Mouse (Mus musculus) brain, adult 2 months (tissue): ENCODE data around the gene Ndst2.
A peak's percentile ranks its signal among the peaks of the same experiment; 100 is the strongest.

Experiments
- DNase-seq: peaks from one replicate; pipeline ENCODE4 v3.0.0; 2011; ENCODE audit warnings: low read depth, low spot score

Ndst2 gene

GRCm38 (mm10) chr14:20700362-20700761 lies 34.0 kb downstream of the Ndst2 start:
- DNase-seq = no peak

GRCm38 (mm10) chr14:20698515-20698914 lies 35.8 kb downstream of the Ndst2 start:
- no peak for DNase-seq

GRCm38 (mm10) chr14:20696986-20697385 lies 37.4 kb downstream of the Ndst2 start:
- DNase-seq = peak; percentile 92

GRCm38 (mm10) chr14:20695761-20696520 lies 38.4 kb downstream of the Ndst2 start:
- no peak for DNase-seq

GRCm38 (mm10) chr14:20694884-20695760 lies 39.2 kb downstream of the Ndst2 start, which contains the start of gene Fut11:
TSS of gene Fut11 (plus strand) at chr14:20694968.
- DNase-seq = peak; percentile 94

- peak; percentile 50 for DNase-seq
Observed at GRCm38 (mm10) chr14:20694185-20694883, 40.0 kb downstream of the Ndst2 start.

- DNase-seq = no peak
Observed at GRCm38 (mm10) chr14:20693589-20694101, 40.7 kb downstream of the Ndst2 start.

- DNase-seq = no peak
Observed at GRCm38 (mm10) chr14:20691772-20692171, 42.6 kb downstream of the Ndst2 start.

- DNase-seq = no peak
Observed at GRCm38 (mm10) chr14:20689009-20689408, 45.4 kb downstream of the Ndst2 start.

GRCm38 (mm10) chr14:20686576-20686975 lies 47.8 kb downstream of the Ndst2 start:
- peak; percentile 88 for DNase-seq

- no peak for DNase-seq
Observed at GRCm38 (mm10) chr14:20682498-20682897, 51.9 kb downstream of the Ndst2 start.

- no peak for DNase-seq
Observed at GRCm38 (mm10) chr14:20681742-20682141, 52.6 kb downstream of the Ndst2 start.

GRCm38 (mm10) chr14:20677906-20678305 lies 56.5 kb downstream of the Ndst2 start:
- no peak for DNase-seq

- peak; percentile 100 for DNase-seq
Observed at GRCm38 (mm10) chr14:20674064-20674833, 60.1 kb downstream of the Ndst2 start, which contains the start of gene Sec24c. TSS of gene Sec24c (plus strand) at chr14:20674308.

- DNase-seq = no peak
Observed at GRCm38 (mm10) chr14:20673735-20674063, 60.7 kb downstream of the Ndst2 start.
